Mouse (Mus musculus) adrenal gland, postnatal 14 days (tissue): ENCODE data around the gene Pabpc4. TPM values are rescaled to one million over a fixed set of nuclear protein-coding genes. Genes with fewer than 3 reads are reported as not detected.
"Not testable (repeated sequence)": the region's sequence is repeated elsewhere in the genome, so short reads cannot be mapped to it uniquely, and the experiment has no call there.

Experiments
- DNase-seq: peaks from one replicate; pipeline ENCODE4 v3.0.0; 2021; ENCODE audit warnings: mixed read lengths
- total RNA-seq: library from RNA; stranded (reverse); gene quantifications from 2 replicates; pipeline ENCODE4 v1.2.3, GENCODE M21; 2021

Pabpc4 gene
- total RNA-seq, 1 experiment from 2014 or later = 98.6 TPM

DNA sequence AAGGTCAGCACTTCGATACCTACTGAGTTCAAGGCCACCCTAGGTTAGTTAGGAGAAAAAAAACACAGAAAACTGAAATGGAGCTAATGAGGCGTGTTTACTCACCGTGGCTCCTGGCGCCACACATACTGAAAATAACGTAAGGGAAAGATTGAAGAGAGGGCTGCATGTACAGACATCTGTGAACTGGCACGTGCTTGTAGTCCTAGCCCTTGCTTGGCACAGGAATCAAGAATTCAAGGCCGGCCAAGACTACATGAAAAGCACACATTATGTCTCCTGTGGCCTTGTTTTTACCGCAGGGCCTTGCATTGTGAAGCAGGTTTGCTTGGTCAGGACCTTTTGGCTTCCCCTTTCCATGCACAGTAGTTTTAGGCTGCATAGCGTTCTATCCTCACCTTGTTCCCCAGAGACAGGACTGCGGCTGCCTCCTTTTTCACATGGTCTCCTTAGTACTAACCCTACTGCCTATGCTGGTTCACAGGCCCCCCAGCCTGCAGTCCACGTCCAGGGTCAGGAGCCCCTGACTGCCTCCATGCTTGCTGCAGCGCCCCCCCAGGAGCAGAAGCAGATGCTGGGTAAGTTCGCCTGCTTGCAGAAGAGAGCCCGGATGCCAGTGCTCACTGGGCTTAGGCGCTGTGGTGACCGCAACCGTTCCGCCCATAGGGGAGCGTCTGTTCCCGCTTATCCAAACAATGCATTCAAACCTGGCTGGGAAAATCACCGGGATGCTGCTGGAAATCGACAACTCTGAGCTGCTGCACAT lies 35.2 kb downstream of the Pabpc4 start:
- peak; percentile 68 for DNase-seq

DNA sequence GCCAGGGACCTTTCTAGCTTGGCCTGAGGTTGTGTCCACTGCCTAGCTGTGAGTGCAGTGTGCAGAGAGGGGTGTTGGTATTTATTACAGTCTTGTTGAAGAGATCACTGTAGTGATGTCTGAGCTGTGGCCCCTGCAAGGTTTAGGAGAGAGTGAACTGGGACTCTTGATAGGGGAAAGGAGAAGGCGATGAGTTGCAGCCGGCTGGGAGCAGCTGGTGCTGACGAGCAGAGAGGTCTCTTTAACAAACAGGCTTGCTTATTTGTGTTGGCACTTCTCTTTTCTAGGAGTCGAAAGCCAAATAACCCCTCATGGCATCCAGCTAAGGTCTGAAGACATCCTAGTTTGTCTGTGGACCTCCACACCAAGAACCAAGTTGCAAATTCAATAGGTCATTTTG lies 36.1 kb downstream of the Pabpc4 start:
- no peak for DNase-seq

GRCm38 (mm10) chr4:123298980-123299670 lies 37.0 kb downstream of the Pabpc4 start:
- DNase-seq = peak; percentile 77

DNA sequence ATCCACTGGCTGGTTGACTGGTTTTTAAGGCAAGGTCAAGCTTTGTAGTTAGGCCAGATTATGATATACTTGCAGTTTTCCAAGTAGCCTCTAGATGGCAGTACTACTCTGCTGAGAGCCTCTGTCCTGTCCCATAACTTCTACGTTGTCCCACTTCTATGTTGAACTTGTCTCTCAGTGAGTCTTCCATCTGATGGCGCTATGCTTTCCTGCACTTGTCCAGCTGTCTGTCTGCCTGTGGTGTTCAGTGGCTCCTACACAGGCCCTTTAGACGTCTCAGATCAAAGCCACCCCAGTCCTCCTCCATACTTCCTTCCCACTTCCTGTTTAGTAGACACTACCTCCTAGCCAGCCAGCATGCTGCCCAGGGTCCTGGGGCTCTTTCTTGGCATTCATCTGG lies 43.6 kb downstream of the Pabpc4 start:
- peak; percentile 55 for DNase-seq

DNA sequence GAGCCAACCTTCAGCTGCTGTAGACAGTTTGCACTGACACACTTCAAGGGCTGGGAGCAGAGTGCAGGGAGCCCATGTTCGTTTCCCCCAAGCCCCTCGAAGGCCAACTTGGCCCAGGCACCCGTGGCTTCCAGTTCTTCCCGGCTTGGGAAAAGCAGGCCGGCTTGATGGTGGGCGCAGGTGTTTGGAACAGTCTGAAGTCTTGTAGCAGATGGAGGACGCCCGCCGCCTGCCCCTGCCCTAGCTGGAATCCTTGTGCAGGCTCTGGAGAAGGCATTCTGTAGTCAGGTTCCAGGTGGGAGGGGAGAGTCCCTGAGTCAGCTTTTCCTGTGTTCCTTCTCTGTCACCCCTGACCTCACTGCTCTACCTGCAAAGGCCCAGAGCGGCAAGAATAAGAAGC lies 44.8 kb downstream of the Pabpc4 start:
- no peak for DNase-seq

GRCm38 (mm10) chr4:123308292-123308691 lies 46.1 kb downstream of the Pabpc4 start:
- no peak for DNase-seq

- no peak for DNase-seq
Measured at GRCm38 (mm10) chr4:123311845-123312244, 49.7 kb downstream of the Pabpc4 start.

DNA sequence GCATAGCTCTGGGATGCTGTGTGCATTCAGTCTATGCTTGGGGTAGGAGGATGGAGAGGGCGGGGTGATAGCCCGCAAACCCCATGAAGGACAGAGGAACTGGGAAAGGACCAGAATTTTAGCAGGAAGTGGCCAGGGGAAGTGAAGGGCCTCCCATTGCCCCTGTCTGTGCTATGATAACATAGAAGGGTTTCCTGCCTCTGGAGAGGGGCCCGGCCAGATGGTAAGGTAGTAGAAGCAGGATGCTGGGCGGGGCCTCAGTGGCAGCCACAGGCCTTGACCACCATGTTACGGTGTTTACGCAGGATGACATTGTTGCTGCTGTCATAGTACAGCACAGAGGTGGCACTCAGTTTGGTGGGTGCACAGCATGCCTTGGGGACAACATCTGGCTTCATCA lies 50.9 kb downstream of the Pabpc4 start:
- no peak for DNase-seq

DNA sequence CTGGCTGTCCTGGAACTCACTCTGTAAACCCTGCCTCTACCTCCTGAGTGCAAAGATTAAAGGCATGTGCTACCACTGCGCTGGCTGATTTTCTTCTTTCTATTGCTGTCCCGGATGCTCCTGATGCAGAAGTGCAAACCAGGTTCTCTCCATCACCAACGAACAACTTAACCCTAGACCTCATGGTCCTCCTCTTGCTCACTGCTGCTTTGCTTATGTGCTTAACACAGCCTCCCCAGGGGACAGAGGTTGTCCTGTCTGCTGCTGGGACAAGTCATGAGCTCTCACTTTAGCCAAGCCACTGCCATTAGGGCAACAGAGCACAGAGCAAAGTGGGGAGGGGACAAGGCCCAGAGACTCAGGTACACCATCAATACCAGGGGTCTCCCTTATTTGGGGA lies 52.3 kb downstream of the Pabpc4 start:
- no peak for DNase-seq

DNA sequence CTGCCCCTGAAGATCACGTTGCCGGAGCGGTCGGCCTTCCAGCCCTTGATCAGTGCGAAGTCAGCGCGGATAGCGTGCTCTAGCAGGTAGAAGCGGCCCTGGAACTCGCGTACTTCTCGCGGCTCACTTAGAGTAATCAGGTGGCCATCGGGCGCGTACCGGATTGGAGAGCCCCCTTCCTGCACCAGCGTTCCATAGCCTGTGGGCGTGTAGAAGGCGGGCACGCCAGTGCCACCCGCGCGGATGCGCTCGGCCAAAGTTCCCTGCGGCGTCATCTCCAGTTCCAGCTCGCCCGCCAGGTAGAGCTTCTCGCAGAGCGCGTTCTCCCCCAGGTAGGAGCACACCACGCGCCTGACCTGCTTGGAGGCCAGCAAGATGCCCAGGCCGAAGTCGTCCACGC lies 60.8 kb downstream of the Pabpc4 start:
- not testable (repeated sequence) for DNase-seq

DNA sequence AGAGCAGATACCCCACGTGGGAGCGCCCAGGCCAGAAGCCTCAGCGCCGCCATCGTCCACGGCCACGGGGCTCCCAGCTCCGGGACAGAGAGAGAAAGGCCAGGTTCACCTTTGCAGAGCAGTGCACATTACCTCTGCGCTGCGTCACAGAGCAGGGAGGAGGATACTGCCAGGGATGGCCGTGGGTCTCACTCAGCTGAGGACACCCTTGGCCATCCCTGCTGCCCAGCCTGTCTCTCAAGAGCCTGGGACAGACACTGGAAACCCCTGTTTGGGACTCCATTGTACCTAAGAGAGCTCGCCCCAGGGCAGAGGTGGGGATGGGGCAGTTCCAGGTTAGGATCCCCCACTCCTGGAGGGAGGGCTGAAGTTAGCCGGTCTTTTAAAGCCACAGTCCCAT lies 61.4 kb downstream of the Pabpc4 start, which contains the start of gene Oxct2a:
Gene Oxct2a, minus strand, starts transcription at position 101 of the 400 bp plus-strand sequence.
- DNase-seq = no peak

GRCm38 (mm10) chr4:123326087-123326486 lies 63.9 kb downstream of the Pabpc4 start:
- DNase-seq = peak; percentile 17

DNA sequence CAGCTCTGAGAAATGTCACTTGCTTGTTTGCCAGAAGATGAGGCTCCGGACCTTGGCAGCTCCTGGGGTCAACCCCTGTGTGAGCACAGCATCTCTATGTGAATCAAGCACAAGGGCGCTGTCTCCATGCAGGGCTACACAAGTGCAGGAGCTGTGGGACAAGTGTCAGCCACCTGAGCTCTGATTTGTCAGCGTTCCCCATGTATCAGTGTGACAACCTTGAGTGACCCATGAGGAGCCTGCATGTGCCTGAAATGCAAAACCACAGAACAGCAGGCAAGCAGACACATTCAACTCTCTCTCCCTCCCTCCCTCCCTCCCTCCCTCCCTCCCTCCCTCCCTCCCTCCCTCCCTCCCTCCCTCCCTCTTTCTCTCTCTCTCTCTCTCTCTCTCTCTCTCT lies 65.5 kb downstream of the Pabpc4 start:
- no peak for DNase-seq

DNA sequence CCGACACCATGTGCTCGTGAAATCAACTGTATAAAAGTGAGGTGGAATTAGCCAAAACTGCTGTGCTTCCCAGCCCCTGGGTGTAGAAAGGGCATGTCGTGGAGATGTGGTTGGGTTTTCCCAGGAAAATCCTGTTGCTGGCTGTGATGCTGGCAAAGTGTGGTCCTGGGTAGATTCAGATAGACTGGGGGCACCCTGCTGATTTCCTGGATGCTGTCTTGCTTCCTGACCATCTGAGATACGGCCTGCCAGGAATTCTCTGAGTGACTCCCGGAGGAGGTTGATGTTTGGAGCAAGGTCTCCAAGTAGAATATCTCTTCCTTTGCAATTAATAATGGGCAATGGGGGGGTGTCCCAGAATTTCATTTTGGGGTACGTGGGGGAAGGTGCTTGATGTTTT lies 66.8 kb downstream of the Pabpc4 start:
- no peak for DNase-seq

GRCm38 (mm10) chr4:123331326-123331725 lies 69.2 kb downstream of the Pabpc4 start:
- no peak for DNase-seq

GRCm38 (mm10) chr4:123331961-123332360 lies 69.8 kb downstream of the Pabpc4 start:
- not testable (repeated sequence) for DNase-seq

- no peak for DNase-seq
Measured at GRCm38 (mm10) chr4:123333151-123333550, 71.0 kb downstream of the Pabpc4 start.

- DNase-seq = no peak
Measured at GRCm38 (mm10) chr4:123334177-123334576, 72.0 kb downstream of the Pabpc4 start.

- not testable (repeated sequence) for DNase-seq
Measured at GRCm38 (mm10) chr4:123335244-123335643, 73.1 kb downstream of the Pabpc4 start.

DNA sequence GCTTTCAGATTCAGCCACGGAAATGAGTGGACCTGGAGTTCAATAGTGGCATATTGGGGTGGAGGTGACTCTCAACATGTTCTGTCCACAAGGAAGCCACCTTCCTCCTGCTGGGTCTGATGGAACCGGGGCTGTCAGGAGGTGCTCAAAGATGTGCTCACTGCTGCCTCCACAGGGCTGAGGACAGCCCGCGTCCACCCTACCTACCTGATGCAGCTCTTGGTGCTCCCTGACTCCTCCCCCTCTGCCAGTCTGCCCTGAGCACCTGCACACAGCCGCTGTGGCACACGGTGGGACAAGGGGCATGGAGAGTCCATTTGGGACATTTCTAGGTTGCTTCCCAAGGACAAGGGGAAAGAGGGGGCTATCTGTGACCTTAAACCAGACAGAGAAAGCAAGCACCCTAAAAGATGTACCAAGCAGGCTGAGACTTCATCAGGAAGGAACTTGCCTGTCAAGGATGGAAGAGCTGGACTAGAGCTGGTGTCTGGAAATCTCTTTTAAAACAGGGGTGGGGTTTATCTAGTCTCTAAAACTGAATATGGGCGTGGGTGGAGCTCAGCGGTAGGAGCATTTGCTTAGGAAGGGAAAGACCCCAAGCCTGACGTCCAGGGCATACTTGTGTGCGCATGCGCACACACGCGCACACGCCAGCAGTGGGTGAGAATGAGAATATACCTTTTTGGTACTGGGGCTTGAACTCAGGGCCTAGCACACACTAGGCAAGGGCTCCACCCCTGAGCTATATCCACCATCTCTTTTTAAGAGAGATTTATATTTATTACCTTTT lies 73.8 kb downstream of the Pabpc4 start:
- no peak for DNase-seq

DNA sequence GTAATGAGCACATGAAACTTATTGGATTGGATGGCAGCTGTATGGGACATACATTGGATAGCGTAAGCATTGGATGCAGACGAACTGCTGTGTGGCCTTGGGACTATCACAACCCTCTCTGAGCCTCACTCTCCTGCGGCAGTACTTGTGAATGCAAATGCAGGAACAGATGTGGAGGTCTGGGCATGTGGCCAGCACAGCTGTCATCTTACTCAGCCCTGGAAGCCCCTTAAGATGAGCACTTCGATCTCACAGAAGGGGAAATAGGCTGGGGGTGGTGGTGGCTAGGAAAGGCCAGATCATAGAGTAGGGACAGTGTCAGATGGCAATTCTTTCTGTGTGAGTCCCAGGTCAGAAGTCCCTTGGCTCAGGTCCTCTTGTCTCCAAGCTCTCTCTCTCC lies 75.5 kb downstream of the Pabpc4 start:
- DNase-seq = no peak

DNA sequence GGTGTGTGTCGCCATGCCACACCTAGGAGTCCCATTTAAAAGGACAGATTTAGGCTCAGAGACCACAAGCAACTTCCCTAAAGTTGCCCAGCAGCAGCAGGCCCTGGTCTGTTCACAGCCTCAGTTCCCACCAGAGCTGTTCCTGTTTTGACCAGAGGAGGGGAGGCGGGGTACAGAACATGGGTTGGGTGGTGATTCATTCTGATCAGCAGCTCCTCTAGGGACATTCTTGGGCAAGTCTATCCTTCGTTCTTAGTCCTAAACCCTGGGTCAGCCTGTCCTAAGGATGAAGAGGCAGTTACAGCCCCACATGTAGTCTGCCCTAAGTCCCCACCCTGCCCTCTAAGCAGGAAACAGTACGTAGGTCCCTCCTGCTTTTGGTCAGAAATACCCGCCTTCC lies 78.1 kb downstream of the Pabpc4 start:
- DNase-seq = peak; percentile 14

GRCm38 (mm10) chr4:123342091-123342641 lies 80.0 kb downstream of the Pabpc4 start:
- peak; percentile 16 for DNase-seq
